Mouse (Mus musculus): ENCODE results near the gene Bbip1.
"Not testable (repeated sequence)": the region's sequence is repeated elsewhere in the genome, so short reads cannot be mapped to it uniquely, and the experiment has no call there.

The Bbip1 gene

GRCm38 (mm10) chr19:53943802-53944785 lies at the start of gene Bbip1, which contains the start of gene Shoc2:
Gene Bbip1, minus strand, starts transcription at chr19:53944627.
Gene Shoc2, plus strand, starts transcription at chr19:53944306.
- DNase-seq (ENCODE audit: low spot score) = peak; percentile 96

- no peak for DNase-seq (ENCODE audit: low spot score)
Measured at GRCm38 (mm10) chr19:53993860-53994259, 49.4 kb upstream of the Bbip1 start.

- DNase-seq (ENCODE audit: low spot score) = no peak
Measured at GRCm38 (mm10) chr19:53990538-53990937, 46.1 kb upstream of the Bbip1 start.

- DNase-seq (ENCODE audit: low spot score) = no peak
Measured at GRCm38 (mm10) chr19:53984628-53985027, 40.2 kb upstream of the Bbip1 start.

GRCm38 (mm10) chr19:53983336-53983735 lies 38.9 kb upstream of the Bbip1 start:
- no peak for DNase-seq (ENCODE audit: low spot score)

- no peak for DNase-seq (ENCODE audit: low spot score)
Measured at GRCm38 (mm10) chr19:53982041-53982440, 37.6 kb upstream of the Bbip1 start.

- no peak for DNase-seq (ENCODE audit: low spot score)
Measured at GRCm38 (mm10) chr19:53973656-53974055, 29.2 kb upstream of the Bbip1 start.

GRCm38 (mm10) chr19:53971938-53972337 lies 27.5 kb upstream of the Bbip1 start:
- DNase-seq (ENCODE audit: low spot score) = no peak

- no peak for DNase-seq (ENCODE audit: low spot score)
Measured at GRCm38 (mm10) chr19:53969226-53969625, 24.8 kb upstream of the Bbip1 start.

GRCm38 (mm10) chr19:53964910-53965633 lies 20.6 kb upstream of the Bbip1 start:
- no peak for DNase-seq (ENCODE audit: low spot score)

GRCm38 (mm10) chr19:53964347-53964746 lies 19.9 kb upstream of the Bbip1 start:
- not testable (repeated sequence) for DNase-seq (ENCODE audit: low spot score)

GRCm38 (mm10) chr19:53962511-53962910 lies 18.1 kb upstream of the Bbip1 start:
- DNase-seq (ENCODE audit: low spot score) = no peak

GRCm38 (mm10) chr19:53957513-53957912 lies 13.1 kb upstream of the Bbip1 start:
- no peak for DNase-seq (ENCODE audit: low spot score)

- DNase-seq (ENCODE audit: low spot score) = peak; percentile 33
Measured at GRCm38 (mm10) chr19:53945171-53946042, 980 bp upstream of the Bbip1 start.

GRCm38 (mm10) chr19:53944786-53945169 lies 351 bp upstream of the Bbip1 start:
- DNase-seq (ENCODE audit: low spot score) = no peak

GRCm38 (mm10) chr19:53942342-53942741 lies 2.1 kb downstream of the Bbip1 start:
- DNase-seq (ENCODE audit: low spot score) = no peak

GRCm38 (mm10) chr19:53941139-53941538 lies 3.3 kb downstream of the Bbip1 start:
- no peak for DNase-seq (ENCODE audit: low spot score)

- DNase-seq (ENCODE audit: low spot score) = no peak
Measured at GRCm38 (mm10) chr19:53939467-53939866, 5.0 kb downstream of the Bbip1 start.

- no peak for DNase-seq (ENCODE audit: low spot score)
Measured at GRCm38 (mm10) chr19:53934046-53934445, 10.4 kb downstream of the Bbip1 start.

GRCm38 (mm10) chr19:53933050-53933449 lies 11.4 kb downstream of the Bbip1 start:
- no peak for DNase-seq (ENCODE audit: low spot score)

- DNase-seq (ENCODE audit: low spot score) = no peak
Measured at GRCm38 (mm10) chr19:53929218-53929617, 15.2 kb downstream of the Bbip1 start.

- DNase-seq (ENCODE audit: low spot score) = no peak
Measured at GRCm38 (mm10) chr19:53926705-53927104, 17.7 kb downstream of the Bbip1 start.
